Mouse (Mus musculus) CH12F3 (cell line): Measurements from ENCODE around the gene Rab19.
"Not testable (repeated sequence)": the region's sequence is repeated elsewhere in the genome, so short reads cannot be mapped to it uniquely, and the experiment has no call there.

Experiments
- in situ Hi-C: fragments of 300-500 bp; cut with MboI; formaldehyde crosslinking; loops from 2 replicates; pipeline ENCODE4 v1.14.3; 2020; ENCODE audit warnings: low sequenced_read_pairs

The Rab19 gene

GRCm38 (mm10) chr6:39378161-39378835 lies 2.7 kb upstream of the Rab19 start:
- in situ Hi-C loops = not testable (repeated sequence)

DNA sequence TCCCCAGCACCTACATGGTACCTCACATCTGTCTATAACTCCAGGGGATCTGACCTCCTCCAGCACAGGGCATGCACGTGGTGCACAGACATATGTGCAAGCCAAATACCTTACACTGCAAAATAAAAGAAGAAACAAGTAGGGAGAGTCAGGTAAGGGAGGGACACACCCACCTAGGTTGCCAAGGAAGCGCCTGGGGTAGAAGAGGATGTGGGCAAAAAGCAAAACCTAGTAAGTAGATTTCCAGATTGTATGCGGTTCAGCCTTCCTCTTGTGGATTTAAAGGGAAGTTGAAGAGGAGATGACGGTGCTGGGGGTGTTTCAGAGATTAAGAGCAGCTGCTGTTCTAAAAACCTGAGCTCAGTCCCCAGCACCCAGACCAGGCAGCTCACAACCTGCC lies 1.8 kb upstream of the Rab19 start:
- in situ Hi-C loops = no loop called here

GRCm38 (mm10) chr6:39379749-39380148 lies 1.2 kb upstream of the Rab19 start:
- in situ Hi-C loops = no loop called here

GRCm38 (mm10) chr6:39380276-39380675 lies 699 bp upstream of the Rab19 start:
- in situ Hi-C loops = no loop called here

- in situ Hi-C loops = no loop called here
Observed at GRCm38 (mm10) chr6:39389988-39390387, 9.0 kb downstream of the Rab19 start.

DNA sequence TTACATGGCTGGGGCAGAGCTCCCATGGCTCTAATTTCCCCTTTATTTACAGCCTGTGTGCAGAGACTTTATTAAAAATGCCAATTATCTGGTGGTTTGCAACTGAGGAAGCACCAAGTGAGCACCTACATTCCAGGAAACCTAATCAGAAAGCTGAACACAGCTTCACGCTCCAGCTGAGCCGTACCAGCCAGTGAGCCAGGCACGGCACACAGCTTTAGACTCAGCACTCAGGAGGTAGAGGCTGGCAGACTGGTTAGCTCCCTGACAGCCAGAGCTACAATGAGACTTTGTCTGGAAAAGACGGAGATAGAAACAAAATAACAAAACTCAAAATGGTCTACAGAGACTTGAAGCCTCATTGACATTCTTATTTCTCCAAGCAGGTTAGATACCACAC lies 14.5 kb downstream of the Rab19 start:
- in situ Hi-C loops = no loop called here

- in situ Hi-C loops = no loop called here
Observed at GRCm38 (mm10) chr6:39395916-39396315, 14.9 kb downstream of the Rab19 start.

- in situ Hi-C loops = no loop called here
Observed at GRCm38 (mm10) chr6:39397046-39397445, 16.1 kb downstream of the Rab19 start.

- in situ Hi-C loops = no loop called here
Observed at GRCm38 (mm10) chr6:39398342-39398741, 17.4 kb downstream of the Rab19 start.

- in situ Hi-C loops = no loop called here
Observed at GRCm38 (mm10) chr6:39400343-39400742, 19.4 kb downstream of the Rab19 start.

- in situ Hi-C loops = no loop called here
Observed at GRCm38 (mm10) chr6:39403136-39403535, 22.2 kb downstream of the Rab19 start.

- in situ Hi-C loops = no loop called here
Observed at GRCm38 (mm10) chr6:39406480-39406879, 25.5 kb downstream of the Rab19 start.

GRCm38 (mm10) chr6:39414106-39414505 lies 33.1 kb downstream of the Rab19 start:
- in situ Hi-C loops = no loop called here

GRCm38 (mm10) chr6:39415762-39416161 lies 34.8 kb downstream of the Rab19 start:
- in situ Hi-C loops = no loop called here

DNA sequence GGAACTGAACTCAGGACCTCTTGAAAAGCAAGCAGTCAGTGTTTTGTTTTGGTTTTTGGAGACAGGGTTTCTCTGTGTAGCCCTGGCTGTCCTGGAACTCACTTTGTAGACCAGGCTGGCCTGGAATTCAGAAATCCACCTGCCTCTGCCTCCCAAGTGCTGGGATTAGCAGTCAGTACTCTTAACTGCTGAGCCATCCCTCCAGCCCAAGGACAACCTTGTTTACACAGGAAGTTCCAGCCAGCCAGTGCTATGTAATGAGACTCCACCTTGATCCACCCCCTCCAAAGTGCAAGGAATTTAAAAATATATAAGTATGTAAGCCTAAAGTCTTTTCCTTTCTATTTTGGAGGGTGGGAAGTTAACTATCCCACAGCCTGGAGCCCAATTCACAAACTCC lies 35.7 kb downstream of the Rab19 start:
- in situ Hi-C loops = not testable (repeated sequence)

DNA sequence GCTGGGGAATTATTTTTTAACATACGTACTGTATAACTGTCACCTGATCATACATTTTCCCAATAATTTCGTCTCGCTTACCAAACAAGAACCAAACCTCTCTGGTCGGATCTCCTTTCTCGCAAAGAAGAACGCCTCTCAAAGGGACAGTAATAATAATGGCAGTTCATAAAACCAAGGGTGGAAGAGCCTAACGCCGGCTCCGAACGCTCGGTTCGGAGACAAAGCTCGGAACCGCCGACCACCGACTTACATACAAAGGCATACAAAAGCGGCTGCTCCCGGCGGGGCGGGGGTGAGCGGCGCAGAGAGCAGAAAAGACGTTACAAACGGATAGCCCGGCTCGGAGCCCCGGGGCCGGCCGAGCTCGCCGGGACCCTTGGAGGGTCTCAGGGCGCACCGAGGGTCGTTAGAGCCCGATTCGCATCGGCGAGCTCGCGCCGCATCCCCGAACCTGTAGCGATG lies 38.4 kb downstream of the Rab19 start:
- in situ Hi-C loops = no loop called here

DNA sequence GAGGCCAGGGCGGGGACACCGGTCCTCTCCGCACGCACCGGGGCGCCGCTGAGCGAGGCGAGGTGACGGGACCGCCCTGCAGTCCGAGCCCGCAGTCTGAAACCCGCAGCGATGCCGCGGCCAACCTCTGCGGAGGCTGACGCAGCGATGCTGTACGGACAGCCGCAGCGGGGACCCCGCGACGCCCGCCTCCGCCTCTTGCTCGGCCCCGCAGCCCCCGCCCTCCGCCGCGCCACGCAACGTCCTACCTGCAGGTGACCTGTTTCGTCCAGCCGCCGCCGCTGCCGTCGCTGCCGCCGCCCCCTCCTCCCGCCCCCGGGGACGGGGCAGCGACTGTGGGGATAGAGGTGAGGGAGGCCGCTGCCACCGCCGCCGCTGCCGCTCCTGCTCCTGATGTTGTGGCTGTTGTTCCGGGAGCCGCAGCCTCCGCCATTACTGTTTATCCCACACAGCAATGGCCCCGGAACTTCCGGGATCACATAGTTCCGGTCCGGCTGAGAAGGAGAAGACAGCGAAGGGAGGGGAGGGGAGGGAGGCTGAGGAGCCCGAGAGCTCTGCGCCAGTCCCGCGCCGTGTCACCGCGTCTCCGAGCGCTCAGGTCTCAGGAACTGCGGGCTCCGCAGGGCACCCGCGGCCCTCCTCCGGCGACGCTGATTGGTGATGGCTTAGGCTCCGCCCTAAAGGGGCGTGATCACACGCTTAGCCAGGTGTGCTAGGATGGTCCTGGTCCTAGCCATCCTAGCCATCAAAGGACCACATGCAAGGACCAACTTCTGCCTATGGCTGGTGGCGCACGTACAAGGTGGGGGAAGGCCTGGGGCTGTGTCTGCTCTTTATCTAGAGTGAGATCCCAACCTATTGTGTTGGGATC lies 39.1 kb downstream of the Rab19 start, which contains the start of gene Mkrn1:
Gene Mkrn1 (minus strand): TSS at position 612 of the 871 bp plus-strand sequence.
- in situ Hi-C loops = no loop called here

DNA sequence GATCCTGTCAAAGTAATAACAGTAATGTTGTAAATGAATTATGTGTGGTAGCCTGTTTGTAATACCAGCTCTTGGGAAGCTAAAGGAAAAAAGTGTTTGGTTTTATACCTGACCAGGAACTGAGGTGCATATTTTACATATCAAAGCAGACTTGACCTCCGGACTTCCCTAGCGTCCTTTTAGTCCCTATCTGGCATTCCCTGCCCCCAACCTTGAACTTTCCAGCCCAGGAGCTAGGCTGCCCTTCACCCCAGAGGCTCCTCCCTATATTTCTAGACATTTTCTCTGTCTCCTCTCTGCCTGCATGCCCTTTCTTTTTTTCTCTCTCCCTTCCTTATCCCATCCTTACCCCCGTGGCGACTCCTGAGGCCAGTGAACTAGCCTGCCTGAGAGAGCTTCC lies 39.9 kb downstream of the Rab19 start:
- in situ Hi-C loops = no loop called here

GRCm38 (mm10) chr6:39423130-39423551 lies 42.2 kb downstream of the Rab19 start:
- in situ Hi-C loops = no loop called here

DNA sequence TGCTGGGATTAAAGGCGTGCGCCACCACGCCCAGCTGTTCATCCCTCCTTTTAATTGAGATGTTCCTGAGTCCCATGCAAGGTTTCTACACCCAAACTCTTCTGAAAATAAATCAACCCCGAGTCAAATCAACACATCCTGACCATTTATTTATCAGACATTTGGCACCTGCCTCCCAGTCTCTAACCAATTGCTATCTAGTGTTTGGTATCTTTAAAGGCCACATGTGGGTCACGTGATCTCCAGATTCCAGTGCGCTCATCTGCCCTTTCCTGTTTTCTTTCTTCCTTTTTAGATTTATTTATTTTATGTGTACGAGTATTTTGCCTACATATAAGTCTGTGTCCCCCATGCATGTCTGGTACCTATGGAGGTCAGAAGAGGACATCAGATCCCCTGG lies 42.7 kb downstream of the Rab19 start:
- in situ Hi-C loops = no loop called here

DNA sequence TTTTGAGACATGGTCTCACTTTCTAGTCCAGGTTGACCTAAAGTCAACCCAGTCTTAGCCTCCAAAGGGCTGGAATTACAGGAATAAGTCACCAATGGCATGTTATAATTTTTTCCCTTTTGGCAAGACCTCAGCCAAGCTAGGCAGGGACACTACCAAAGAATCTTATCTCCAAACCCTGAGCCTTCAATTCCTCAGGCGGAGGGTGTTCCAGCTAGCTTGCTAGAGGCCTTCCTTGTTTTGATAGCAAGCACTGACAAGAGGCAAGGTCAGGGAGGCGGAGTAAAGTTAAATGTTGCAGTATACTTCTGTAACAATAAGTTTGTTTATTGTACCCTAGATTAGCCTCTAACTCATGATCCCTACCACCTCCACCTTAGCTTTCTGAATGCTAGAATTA lies 44.2 kb downstream of the Rab19 start:
- in situ Hi-C loops = no loop called here

DNA sequence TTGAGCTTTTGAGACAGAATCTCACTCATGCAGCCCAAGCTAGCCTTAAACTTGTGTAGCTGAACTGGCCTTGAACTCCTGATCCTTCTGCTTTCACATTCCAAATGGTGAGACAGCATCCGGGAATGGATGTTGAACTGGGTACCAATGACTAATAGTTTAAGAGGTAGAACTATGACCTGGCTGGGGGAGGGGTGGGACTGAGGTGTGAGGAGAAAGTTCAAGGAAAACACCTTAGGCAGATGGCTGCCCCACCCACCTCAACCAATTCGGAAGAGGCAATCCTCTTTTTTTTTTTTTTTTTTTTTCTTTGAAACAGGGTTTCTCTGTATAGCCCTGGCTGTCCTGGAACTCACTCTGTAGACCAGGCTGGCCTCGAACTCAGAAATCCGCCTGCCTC lies 45.8 kb downstream of the Rab19 start:
- in situ Hi-C loops = no loop called here
